Mouse (Mus musculus): ENCODE data around the gene Leng9.

DNA sequence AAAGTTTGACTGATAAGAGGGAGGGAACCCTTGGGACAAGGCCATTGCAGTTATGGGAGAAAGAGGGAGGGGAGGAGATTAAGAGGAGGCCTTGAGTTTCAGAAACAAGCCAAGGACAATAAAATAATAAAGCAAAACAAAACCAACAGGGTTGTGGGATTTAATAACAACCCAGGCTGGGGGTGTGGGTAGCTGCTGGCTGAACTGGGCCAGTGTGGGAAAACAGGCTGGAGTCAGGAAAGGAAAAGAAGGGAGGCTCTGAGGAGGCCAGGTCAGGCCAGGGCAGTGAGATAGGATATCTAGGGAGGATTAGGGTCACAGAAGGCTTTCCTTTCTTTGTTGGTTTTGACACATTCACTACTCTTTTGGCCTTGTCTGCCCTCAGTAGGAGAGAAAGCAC is 16.9 kb upstream of the Leng9 start:
- no peak for TF ChIP-seq CTCF (IDR thresholded peaks at IDR 0.05; ENCODE audit: low read depth, low read length)
- TF ChIP-seq POLR2A (IDR thresholded peaks at IDR 0.05; ENCODE audit: extremely low read depth, insufficient read depth, low read length): no peak

Measured in liver, adult 2 months (tissue).